Mouse (Mus musculus): ENCODE data around the gene Atp13a2.

Gene Atp13a2

GRCm38 (mm10) chr4:141044816-141045215 lies 58.1 kb downstream of the Atp13a2 start:
- peak; percentile 85 for DNase-seq

DNA sequence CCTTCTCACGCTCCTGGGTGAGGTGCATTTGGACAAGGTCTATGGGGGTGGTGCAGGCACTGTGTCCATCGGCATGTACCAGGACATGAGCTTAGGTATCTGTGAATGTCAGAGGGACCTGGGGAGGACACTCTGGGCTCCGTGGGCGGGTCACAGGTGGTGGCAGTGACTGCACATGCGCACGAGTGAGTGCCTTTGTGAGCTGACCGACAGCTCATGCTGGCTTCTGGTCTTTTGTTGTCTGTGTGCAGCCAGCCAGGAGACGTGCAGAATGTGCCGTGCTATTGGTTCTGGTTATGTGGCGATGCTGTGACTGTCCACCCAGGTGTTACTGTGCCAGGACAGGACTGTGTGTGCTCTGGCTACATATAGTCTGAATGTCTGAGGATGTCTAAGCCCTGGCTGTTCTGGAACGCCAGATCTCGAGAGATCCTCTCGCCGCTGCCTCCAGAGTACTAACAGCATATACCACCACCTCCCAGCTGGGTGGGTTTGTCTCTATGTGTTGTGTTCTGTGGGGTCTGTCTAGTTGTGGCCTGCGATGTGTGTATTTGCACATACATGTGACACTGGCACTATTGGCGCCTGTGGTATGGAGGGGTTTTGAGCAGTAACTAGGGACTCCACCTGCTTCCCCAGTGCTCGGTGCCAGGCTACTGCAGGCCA lies 62.3 kb downstream of the Atp13a2 start:
- peak; percentile 48 for DNase-seq

GRCm38 (mm10) chr4:141049476-141049835 lies 62.8 kb downstream of the Atp13a2 start:
- peak; percentile 86 for DNase-seq

GRCm38 (mm10) chr4:141052442-141052841 lies 65.8 kb downstream of the Atp13a2 start:
- DNase-seq: no peak

DNA sequence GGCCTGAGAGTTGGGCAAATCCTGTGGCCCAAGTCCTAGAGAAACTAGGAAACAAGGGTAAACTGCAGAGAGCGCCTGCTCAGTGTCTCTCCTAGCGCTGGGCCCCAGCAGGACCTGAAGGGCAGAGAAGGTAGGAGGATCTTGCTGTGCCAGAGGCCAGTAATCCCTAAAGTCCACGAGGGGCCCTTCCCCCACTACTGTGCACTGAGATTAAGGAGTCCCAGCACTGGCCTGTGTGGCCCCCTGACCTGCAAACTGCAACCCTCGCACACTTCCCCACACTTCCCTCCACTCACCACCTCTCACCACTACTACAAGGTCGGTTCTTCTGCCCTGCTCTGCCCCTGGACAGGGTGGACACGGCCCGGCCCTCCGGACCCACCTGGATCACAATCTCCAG lies 66.5 kb downstream of the Atp13a2 start:
- DNase-seq: no peak

DNA sequence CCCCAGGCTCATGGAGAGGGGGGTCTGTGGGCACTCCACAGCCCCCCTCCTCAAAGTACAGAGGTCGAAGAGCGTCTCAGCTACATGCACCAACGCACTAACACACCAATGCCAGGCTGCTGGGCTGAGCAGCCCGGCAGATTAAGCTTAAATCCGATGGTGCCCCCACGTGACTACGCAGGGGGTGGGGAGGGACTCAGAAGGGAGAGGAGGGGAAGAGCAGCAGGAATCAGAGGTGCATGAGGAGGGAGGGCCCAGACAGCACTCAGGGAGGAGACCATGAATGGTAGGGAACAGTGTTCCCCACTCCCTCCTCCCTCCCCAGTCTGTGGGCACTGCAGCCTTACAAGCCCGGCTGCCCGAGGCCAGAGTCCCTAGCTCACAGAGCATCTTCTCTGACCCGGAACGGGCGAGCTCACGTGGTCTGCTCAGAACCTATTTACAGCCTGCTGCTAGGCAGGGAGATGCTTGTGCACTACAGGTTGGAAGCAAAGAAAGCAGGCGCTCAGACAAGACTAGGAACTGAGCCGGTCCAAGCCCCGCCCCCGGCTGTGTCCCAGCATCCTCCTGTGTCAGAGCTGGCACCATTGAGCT lies 67.0 kb downstream of the Atp13a2 start:
- DNase-seq: peak; percentile 60
